Mouse (Mus musculus) myocyte (in vitro differentiated cells): ENCODE results near the gene Ddx50.

Experiments used
- E2F4 ChIP-seq: IDR thresholded peaks from one replicate; pipeline ENCODE4 v1.6.1; 2011; ENCODE audit warnings: mild to moderate bottlenecking, control low read depth, moderate library complexity; ENCODE audit not compliant: insufficient read depth
- MAX ChIP-seq: IDR thresholded peaks from one replicate; pipeline ENCODE4 v1.6.1; 2011; ENCODE audit warnings: low read depth, mild to moderate bottlenecking, control low read depth
- MYOD1 ChIP-seq, 3 experiments: IDR thresholded peaks; one replicate each; pipeline ENCODE4 v1.6.1; 2011; ENCODE audit warnings: control low read depth in 2 of 3, low read depth in 2 of 3, mild to moderate bottlenecking in 2 of 3, moderate library complexity in 1 of 3; ENCODE audit not compliant: insufficient read length in 2 of 3, control insufficient read depth in 1 of 3
- MYOG ChIP-seq, 3 experiments: IDR thresholded peaks; one replicate each; pipeline ENCODE4 v1.6.1; 2011; ENCODE audit warnings: control low read depth in 2 of 3, low read depth in 2 of 3, mild to moderate bottlenecking in 2 of 3; ENCODE audit not compliant: insufficient read length in 2 of 3, control insufficient read depth in 1 of 3, insufficient read depth in 1 of 3
- POLR2A ChIP-seq: IDR thresholded peaks from one replicate; pipeline ENCODE4 v1.6.1; 2011; ENCODE audit warnings: low read depth, mild to moderate bottlenecking, control low read depth, moderate library complexity; ENCODE audit not compliant: insufficient read length
- POLR2AphosphoS2 ChIP-seq: IDR thresholded peaks from one replicate; pipeline ENCODE4 v1.6.1; 2011; ENCODE audit warnings: low read depth, control low read depth; ENCODE audit not compliant: insufficient read length
- TCF12 ChIP-seq: IDR thresholded peaks from one replicate; pipeline ENCODE4 v1.6.1; 2011; ENCODE audit warnings: mild to moderate bottlenecking, control low read depth; ENCODE audit not compliant: poor library complexity, insufficient read depth, severe bottlenecking
- TCF3 ChIP-seq: IDR thresholded peaks from one replicate; pipeline ENCODE4 v1.6.1; 2011; ENCODE audit warnings: low read depth, control low read depth; ENCODE audit not compliant: insufficient read length
- USF1 ChIP-seq: IDR thresholded peaks from one replicate; pipeline ENCODE4 v1.6.1; 2011; ENCODE audit warnings: low read depth, mild to moderate bottlenecking, control low read depth, moderate library complexity

DNA sequence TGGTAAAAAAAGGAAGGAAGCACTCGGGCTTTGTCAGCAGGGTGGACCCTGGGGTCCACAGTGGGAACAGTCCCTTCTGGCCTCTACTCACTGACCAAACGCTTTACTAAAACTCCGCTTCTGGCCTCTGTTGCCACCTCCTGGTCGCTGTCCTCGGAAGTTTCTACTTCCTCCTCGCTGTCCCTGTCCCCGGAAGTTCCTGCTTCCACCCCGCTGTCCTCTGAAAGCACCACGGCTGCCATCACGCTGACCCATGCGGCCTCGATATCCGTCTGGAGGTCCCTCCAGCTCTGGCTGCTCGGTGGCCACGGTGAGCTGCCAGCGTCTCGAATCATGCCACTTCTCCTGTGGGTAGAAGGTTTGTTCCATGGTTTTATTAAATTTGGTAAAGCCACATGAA is 68.8 kb downstream of the Ddx50 start:
- TF ChIP-seq POLR2A (no peak), TCF12 (no peak), E2F4 (no peak), TCF3 (no peak), POLR2AphosphoS2 (no peak), MAX (no peak), MYOG (IDR thresholded peaks at IDR 0.05; ENCODE audit: control insufficient read depth in 1 of 3, insufficient read depth in 1 of 3, insufficient read length in 2 of 3, low read depth in 2 of 3) (no peak), USF1 (no peak), MYOD1 (IDR thresholded peaks at IDR 0.05; ENCODE audit: control insufficient read depth in 1 of 3, insufficient read length in 2 of 3, low read depth in 2 of 3) (no peak)
